Mouse (Mus musculus) fibroblast of lung, adult 2 months (primary cell): Measurements from ENCODE around the gene Ap1s3.

Experiments
- DNase-seq: peaks from one replicate; pipeline ENCODE4 v3.0.0-alpha.2; 2011; ENCODE audit warnings: low read depth

Ap1s3 gene

GRCm38 (mm10) chr1:79671543-79672337 is at the start of gene Ap1s3:
Ap1s3 (minus strand) TSS chr1:79671972.
- no peak for DNase-seq

- DNase-seq: no peak
Observed at GRCm38 (mm10) chr1:79714152-79714923, 42.6 kb upstream of the Ap1s3 start.

- DNase-seq: no peak
Observed at GRCm38 (mm10) chr1:79713081-79713480, 41.3 kb upstream of the Ap1s3 start.

GRCm38 (mm10) chr1:79711147-79712126 is 39.7 kb upstream of the Ap1s3 start:
- DNase-seq: no peak

GRCm38 (mm10) chr1:79710678-79711077 is 38.9 kb upstream of the Ap1s3 start:
- DNase-seq: no peak

GRCm38 (mm10) chr1:79710216-79710615 is 38.4 kb upstream of the Ap1s3 start:
- no peak for DNase-seq

- no peak for DNase-seq
Observed at GRCm38 (mm10) chr1:79707383-79707782, 35.6 kb upstream of the Ap1s3 start.

- no peak for DNase-seq
Observed at GRCm38 (mm10) chr1:79706707-79707106, 34.9 kb upstream of the Ap1s3 start.

GRCm38 (mm10) chr1:79704672-79705071 is 32.9 kb upstream of the Ap1s3 start:
- DNase-seq: no peak

- DNase-seq: no peak
Observed at GRCm38 (mm10) chr1:79703520-79703919, 31.7 kb upstream of the Ap1s3 start.

GRCm38 (mm10) chr1:79698506-79698905 is 26.7 kb upstream of the Ap1s3 start:
- DNase-seq: no peak

- DNase-seq: no peak
Observed at GRCm38 (mm10) chr1:79697382-79697781, 25.6 kb upstream of the Ap1s3 start.

GRCm38 (mm10) chr1:79696933-79697332 is 25.2 kb upstream of the Ap1s3 start:
- DNase-seq: no peak

GRCm38 (mm10) chr1:79692482-79692881 is 20.7 kb upstream of the Ap1s3 start:
- no peak for DNase-seq

GRCm38 (mm10) chr1:79687254-79687653 is 15.5 kb upstream of the Ap1s3 start:
- DNase-seq: no peak

- DNase-seq: no peak
Observed at GRCm38 (mm10) chr1:79684027-79684426, 12.3 kb upstream of the Ap1s3 start.

GRCm38 (mm10) chr1:79682936-79683335 is 11.2 kb upstream of the Ap1s3 start:
- DNase-seq: no peak

GRCm38 (mm10) chr1:79680777-79681176 is 9.0 kb upstream of the Ap1s3 start:
- DNase-seq: no peak

- no peak for DNase-seq
Observed at GRCm38 (mm10) chr1:79678117-79678684, 6.4 kb upstream of the Ap1s3 start.

GRCm38 (mm10) chr1:79675716-79676115 is 3.9 kb upstream of the Ap1s3 start:
- no peak for DNase-seq

- DNase-seq: no peak
Observed at GRCm38 (mm10) chr1:79671196-79671542, 603 bp downstream of the Ap1s3 start.
